Mouse (Mus musculus): ENCODE measurements around the gene Cldn24.
"Not testable (repeated sequence)": the region's sequence is repeated elsewhere in the genome, so short reads cannot be mapped to it uniquely, and the experiment has no call there.

- TF ChIP-seq CTCF (IDR thresholded peaks at IDR 0.05 in 2 of 3, conservative IDR thresholded peaks at IDR 0.05 in 1 of 3; ENCODE audit: control insufficient read depth in 1 of 3, insufficient read depth in 1 of 3, low read depth in 2 of 3, low read length in 3 of 3, poor library complexity in 1 of 3, severe bottlenecking in 1 of 3); ETS1 (IDR thresholded peaks at IDR 0.05; ENCODE audit: low read depth, low read length): not testable (repeated sequence)
These were observed 598 bp downstream of the Cldn24 start for GRCm38 (mm10) chr8:47822541-47822940.
